Mouse (Mus musculus) small intestine, adult 2 months (tissue): Measurements from ENCODE around the gene Tbk1. TPM values are rescaled to one million over a fixed set of nuclear protein-coding genes. Genes with fewer than 3 reads are reported as not detected.

Source experiments
- H3K27ac ChIP-seq: fragments of 200-500 bp; 2 replicates; pipeline ENCODE4 v1.5.1; 2012; ENCODE audit warnings: low read depth, low read length, control low read depth, inconsistent platforms; ENCODE audit not compliant: insufficient read depth
- H3K27me3 ChIP-seq: fragments of 200-500 bp; 2 replicates; pipeline ENCODE4 v1.6.1; 2012; ENCODE audit warnings: mild to moderate bottlenecking, moderate library complexity, low read length, inconsistent platforms; ENCODE audit not compliant: control insufficient read depth, insufficient read depth
- H3K36me3 ChIP-seq: fragments of 200-500 bp; 2 replicates; pipeline ENCODE4 v1.6.1; 2012; ENCODE audit warnings: mild to moderate bottlenecking, low read length, control low read depth, inconsistent platforms; ENCODE audit not compliant: control insufficient read depth, insufficient read depth
- H3K4me1 ChIP-seq: fragments of 200-500 bp; 2 replicates; pipeline ENCODE4 v1.6.1; 2012; ENCODE audit warnings: low read length, inconsistent platforms, mixed read lengths; ENCODE audit not compliant: control insufficient read depth, insufficient read depth, insufficient read length
- H3K4me3 ChIP-seq: fragments of 200-500 bp; 2 replicates; pipeline ENCODE4 v1.5.1; 2012; ENCODE audit warnings: low read depth, mild to moderate bottlenecking, control low read depth, inconsistent platforms, low read length, moderate library complexity
- CTCF ChIP-seq: fragments of 200-500 bp; IDR thresholded peaks from 2 replicates; pipeline ENCODE4 v1.5.1; 2012; ENCODE audit warnings: low read depth, mild to moderate bottlenecking, control low read depth, inconsistent platforms, low read length, moderate library complexity, mixed read lengths; ENCODE audit not compliant: insufficient replicate concordance, insufficient read length; ENCODE audit errors: extremely low read depth
- POLR2A ChIP-seq: fragments of 200-500 bp; IDR thresholded peaks from 2 replicates; pipeline ENCODE4 v1.6.1; 2012; ENCODE audit warnings: low read depth, mild to moderate bottlenecking, control low read depth, inconsistent platforms, low read length, moderate library complexity
- WGBS: fragments of 180-500 bp; shearing (Covaris S2); methylation state at CpG from one replicate; pipeline ENCODE4 v1.1.7; 2018; 5-methylcytosine and 5-hydroxymethylcytosine counted together
- polyA plus RNA-seq: library from polyadenylated mRNA; depleted of rRNA; stranded (reverse); fragments of >200 nt; gene quantifications from 2 replicates; pipeline ENCODE4 v1.2.3, GENCODE M21; 2012

Gene Tbk1
- polyA plus RNA-seq, 1 experiment = 10.2 TPM

- 94% methylated on average over 6 of the region's 6 CpGs for WGBS
- H3K36me3 ChIP-seq = peaks cover 56% of the 10 kb centered on the region
- no peak overlapping the region for H3K27ac ChIP-seq
- no peak for TF ChIP-seq POLR2A
- no peak for TF ChIP-seq CTCF
- no peaks in the 10 kb centered on the region for H3K4me1 ChIP-seq
- no peak overlapping the region for H3K4me3 ChIP-seq
- H3K27me3 ChIP-seq = no peaks in the 10 kb centered on the region
Measured at GRCm38 (mm10) chr10:121547162-121547561, 39.4 kb downstream of the Tbk1 start.

- 90% methylated on average over 6 of the region's 6 CpGs for WGBS
- H3K27me3 ChIP-seq = no peaks in the 10 kb centered on the region
- no peaks in the 10 kb centered on the region for H3K4me1 ChIP-seq
- no peak overlapping the region for H3K27ac ChIP-seq
- peaks cover 23% of the 10 kb centered on the region for H3K36me3 ChIP-seq
- TF ChIP-seq POLR2A (no peak), CTCF (no peak)
- no peak overlapping the region for H3K4me3 ChIP-seq
Measured at GRCm38 (mm10) chr10:121543577-121543976, 43.0 kb downstream of the Tbk1 start.

GRCm38 (mm10) chr10:121542156-121542555, 44.4 kb downstream of the Tbk1 start:
- Histone ChIP-seq H3K4me3 (no peak overlapping the region), H3K36me3 (peaks cover 17% of the 10 kb centered on the region), H3K27ac (no peak overlapping the region), H3K27me3 (no peaks in the 10 kb centered on the region), H3K4me1 (no peaks in the 10 kb centered on the region)
- 77% methylated on average over 3 of the region's 3 CpGs for WGBS
- TF ChIP-seq CTCF (no peak), POLR2A (no peak)

- Histone ChIP-seq H3K36me3 (no peaks in the 10 kb centered on the region), H3K27ac (no peak overlapping the region), H3K27me3 (peaks cover 5% of the 10 kb centered on the region; the same call in 1 of the 2 replicates), H3K4me3 (no peak overlapping the region), H3K4me1 (peaks cover 5% of the 10 kb centered on the region)
- TF ChIP-seq CTCF (no peak), POLR2A (no peak)
- WGBS = 74% methylated on average over 4 of the region's 4 CpGs
Measured at GRCm38 (mm10) chr10:121534995-121535394, 51.6 kb downstream of the Tbk1 start.

- Histone ChIP-seq H3K36me3 (no peaks in the 10 kb centered on the region), H3K4me3 (peak overlapping the region; percentile 6; the same call in 1 of the 2 replicates), H3K4me1 (peaks cover 5% of the 10 kb centered on the region), H3K27me3 (peaks cover 5% of the 10 kb centered on the region; the same call in 1 of the 2 replicates), H3K27ac (no peak overlapping the region)
- WGBS = 15% methylated on average over 32 of the region's 32 CpGs
- peak; percentile 33; the same call in 1 of the 2 replicates for TF ChIP-seq CTCF
- no peak for TF ChIP-seq POLR2A
Measured at GRCm38 (mm10) chr10:121533137-121533872, 53.3 kb downstream of the Tbk1 start.

GRCm38 (mm10) chr10:121531541-121531940, 55.0 kb downstream of the Tbk1 start:
- peaks cover 5% of the 10 kb centered on the region; the same call in 1 of the 2 replicates for H3K27me3 ChIP-seq
- H3K27ac ChIP-seq = no peak overlapping the region
- H3K4me3 ChIP-seq = no peak overlapping the region
- 72% methylated on average over 5 of the region's 5 CpGs for WGBS
- no peaks in the 10 kb centered on the region for H3K36me3 ChIP-seq
- TF ChIP-seq CTCF (no peak), POLR2A (no peak)
- H3K4me1 ChIP-seq = peaks cover 5% of the 10 kb centered on the region

GRCm38 (mm10) chr10:121530365-121531003, 56.1 kb downstream of the Tbk1 start:
- WGBS = 79% methylated on average over 8 of the region's 8 CpGs
- peaks cover 5% of the 10 kb centered on the region for H3K4me1 ChIP-seq
- H3K4me3 ChIP-seq = no peak overlapping the region
- TF ChIP-seq POLR2A (no peak), CTCF (no peak)
- H3K27me3 ChIP-seq = peaks cover 5% of the 10 kb centered on the region; the same call in 1 of the 2 replicates
- no peak overlapping the region for H3K27ac ChIP-seq
- no peaks in the 10 kb centered on the region for H3K36me3 ChIP-seq
